Mouse (Mus musculus) erythroblast, adult 5-6 weeks (primary cell): ENCODE measurements around the gene Stk39. TPM values are rescaled to one million over a fixed set of nuclear protein-coding genes. Genes with fewer than 3 reads are reported as not detected.

Source experiments
- ATAC-seq: replicated peaks from 2 replicates; pipeline ENCODE4 v1.8.0; 2016; ENCODE audit warnings: moderate number of reproducible peaks, mild to moderate bottlenecking, moderate TSS enrichment, inconsistent platforms; ENCODE audit not compliant: poor library complexity, low FRiP score, severe bottlenecking
- total RNA-seq, 2 experiments: library from RNA; stranded (forward) in 1 of 2; stranded (reverse) in 1 of 2; fragments of 150-400 nt in 1 of 2; fragments of 200-764, 138-1000 nt in 1 of 2; gene quantifications; 2 replicates each; pipeline versions ENCODE4 v1.2.3 to v1.2.4; 2015 to 2017; ENCODE audit warnings: low replicate concordance in 2 of 2

Stk39 gene
- total RNA-seq, 2 experiments from 2014 or later = 1.0 TPM; not detected in 1

DNA sequence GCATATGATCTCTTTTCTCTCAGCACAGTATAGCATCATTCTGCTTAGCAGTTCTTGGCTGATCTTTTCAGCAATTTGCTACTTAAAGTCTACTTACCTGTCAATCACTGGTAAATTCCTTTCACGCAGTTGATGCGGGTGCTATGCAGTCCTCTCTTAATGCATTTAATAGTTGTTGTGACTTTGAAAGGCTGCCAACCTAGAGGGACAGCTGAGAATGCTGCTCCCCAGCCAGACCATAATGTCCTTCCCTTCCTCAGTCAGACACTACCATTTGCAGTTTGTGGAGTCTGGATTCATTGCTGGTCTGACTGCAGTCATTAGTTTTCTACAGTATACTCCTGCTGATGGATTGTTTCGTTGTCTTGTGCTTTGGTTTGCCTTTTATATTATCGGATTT is 277.6 kb downstream of the Stk39 start:
- no peak for ATAC-seq

DNA sequence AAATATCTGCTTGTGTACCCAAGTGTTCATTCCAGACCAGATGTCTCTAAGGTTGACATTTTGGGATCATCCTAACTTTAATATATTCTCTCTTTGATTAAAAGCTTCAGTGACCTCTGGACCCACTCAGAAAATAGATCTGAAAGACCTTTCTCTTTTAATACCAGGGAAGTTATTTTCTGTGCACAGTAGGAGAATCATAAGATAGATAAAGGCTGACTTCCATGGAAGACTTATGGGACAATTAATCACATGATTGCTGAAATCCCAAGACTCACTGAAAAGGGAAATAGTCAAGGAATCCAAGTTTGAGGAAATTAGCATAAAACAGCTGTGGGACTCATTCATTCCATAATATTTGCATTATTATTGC is 278.6 kb downstream of the Stk39 start:
- no peak for ATAC-seq

DNA sequence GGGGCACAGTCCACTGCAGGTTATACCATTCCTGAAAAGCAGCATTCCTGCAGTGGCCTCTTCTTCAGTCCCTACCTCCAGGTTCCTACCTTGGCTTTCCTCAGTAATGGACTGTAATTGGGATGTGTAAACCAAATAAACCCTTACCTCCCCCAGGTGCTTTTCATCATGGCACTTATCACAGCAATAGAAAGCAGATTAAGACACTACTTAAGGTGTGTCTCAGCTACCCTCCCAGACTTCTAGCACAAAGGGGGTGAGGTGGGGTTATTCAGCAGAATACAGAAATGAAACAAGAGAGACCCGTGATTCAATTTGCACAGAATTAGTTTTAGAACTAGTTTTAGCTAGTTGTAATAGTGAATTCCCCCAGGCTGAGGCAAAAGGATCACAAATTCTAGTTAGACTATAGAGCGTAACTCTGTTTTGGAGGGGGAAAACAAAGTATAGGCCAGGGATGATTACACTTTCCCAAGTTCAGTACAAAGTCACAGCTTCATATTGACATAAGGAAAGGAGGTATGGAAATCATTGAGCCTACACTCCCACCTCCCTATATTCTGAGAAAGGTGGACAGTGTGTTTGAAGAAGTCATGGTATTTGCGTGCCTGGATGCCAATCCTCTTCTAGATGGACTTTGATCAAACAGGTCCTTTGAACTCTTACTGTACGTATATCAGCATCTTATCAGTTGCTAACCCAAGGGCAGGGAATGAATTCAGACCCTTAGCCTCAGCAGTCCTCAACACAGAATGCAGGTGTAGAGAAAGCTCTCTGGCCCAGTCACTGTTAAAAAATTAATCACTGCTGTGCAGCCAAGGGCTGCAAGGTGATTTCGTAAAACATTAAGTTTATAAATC is 279.2 kb downstream of the Stk39 start:
- no peak for ATAC-seq

DNA sequence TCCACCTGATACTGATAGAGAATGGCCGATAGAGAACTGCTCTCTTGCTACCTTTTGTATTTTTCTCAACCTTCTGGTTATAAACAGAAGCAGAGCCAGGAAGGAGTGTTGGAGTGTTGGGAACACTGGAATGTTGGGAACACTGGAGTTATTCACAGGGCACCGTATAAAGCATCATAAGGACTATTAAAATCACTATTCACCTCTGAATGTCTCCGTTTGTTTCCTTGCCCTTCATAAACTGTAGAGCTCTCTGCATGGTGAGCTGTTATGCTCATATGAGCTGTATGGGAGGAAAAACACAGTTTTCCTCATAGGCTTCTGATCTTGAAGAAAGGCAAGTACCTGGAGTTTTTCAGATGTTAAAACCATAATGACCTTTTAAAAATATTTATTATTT is 295.6 kb downstream of the Stk39 start:
- no peak for ATAC-seq

DNA sequence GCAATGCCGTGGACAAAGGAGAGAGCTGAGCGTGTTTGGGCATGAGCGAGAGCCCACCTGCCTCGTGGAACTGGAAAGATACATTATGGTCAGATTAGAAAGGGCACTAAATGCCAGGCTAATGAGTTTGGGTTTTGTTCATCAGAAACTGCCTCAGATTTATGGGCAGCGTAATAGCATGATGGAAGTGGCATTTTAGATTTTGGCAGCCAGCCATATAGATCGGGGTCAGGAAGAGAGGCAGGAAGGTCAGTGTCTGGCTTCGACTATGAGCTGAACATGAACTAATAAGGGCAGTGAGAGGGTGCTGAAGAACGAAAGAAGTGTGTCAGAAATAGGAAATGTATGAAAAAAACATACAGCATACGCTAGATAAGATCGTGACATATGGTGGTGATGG is 300.8 kb downstream of the Stk39 start:
- no peak for ATAC-seq

DNA sequence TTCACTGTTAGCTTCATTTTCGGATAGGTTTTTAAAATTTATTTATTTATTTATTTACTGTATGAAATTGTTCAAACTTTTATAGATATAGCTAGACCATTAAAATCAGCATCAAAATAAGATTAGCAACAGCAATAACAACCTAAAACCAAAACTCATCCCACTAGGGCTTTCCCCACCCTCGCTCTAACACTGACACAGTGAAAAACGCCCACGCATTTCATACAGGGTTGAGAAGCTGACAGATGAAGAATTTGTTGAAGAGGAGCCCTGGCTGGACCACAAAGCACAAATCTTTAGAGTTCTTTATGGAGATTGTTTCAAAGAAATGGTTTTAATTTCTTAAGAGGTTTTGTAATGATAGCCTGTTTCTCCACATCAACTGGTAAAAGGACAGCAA is 310.1 kb downstream of the Stk39 start:
- ATAC-seq = no peak

DNA sequence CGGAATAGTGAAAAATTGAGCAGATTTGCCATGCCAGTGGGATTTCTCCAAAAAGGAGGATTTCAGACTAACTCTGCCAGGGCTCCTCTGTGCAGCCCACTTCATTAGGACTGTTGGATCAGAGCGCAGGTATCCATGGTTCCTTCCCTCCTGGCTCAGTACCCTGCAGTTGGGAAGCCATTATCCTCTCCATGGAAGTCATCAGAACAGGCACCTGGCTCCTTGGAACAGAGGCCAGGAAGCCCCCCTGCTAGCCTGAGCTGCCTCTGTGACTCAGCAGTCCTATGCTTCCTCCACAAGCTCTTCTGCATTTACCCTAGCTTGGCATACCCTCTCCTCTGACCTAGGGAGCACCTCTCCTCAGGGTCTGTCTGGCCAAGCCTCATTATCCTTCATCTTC is 311.5 kb downstream of the Stk39 start:
- ATAC-seq = no peak

Other genes with a start within 250 kb of the Stk39 start
- gene 4933409G03Rik, start 110.1 kb upstream of the Stk39 start, total RNA-seq (2015; ENCODE audit: low replicate concordance) = not detected in 2 replicates
- not detected in 2 replicates for gene 4933409G03Rik, start 110.1 kb upstream of the Stk39 start, total RNA-seq (2017; ENCODE audit: low replicate concordance)
- not detected in 2 replicates for gene 4932414N04Rik, start 184.2 kb upstream of the Stk39 start, total RNA-seq (2015; ENCODE audit: low replicate concordance)
- gene 4932414N04Rik, start 184.2 kb upstream of the Stk39 start, total RNA-seq (2017; ENCODE audit: low replicate concordance) = not detected in 2 replicates